Mouse (Mus musculus) neural tube, embryonic 15.5 days (tissue): ENCODE measurements at regions not wholly inside any gene's neighbourhood (a gene's known extent, or its start where the extent isn't known, plus 50 kb on each side); places are given as distances from the start of the nearest gene placed in this dataset.
"Not testable (repeated sequence)": the region's sequence is repeated elsewhere in the genome, so short reads cannot be mapped to it uniquely, and the experiment has no call there.

Experiments
- ATAC-seq: fragments of 200-750 bp; cut with Nextera tagmentation; 2 replicates; pipeline ENCODE4 v1.8.0; 2017; ENCODE audit warnings: mild to moderate bottlenecking, moderate TSS enrichment, moderate library complexity; ENCODE audit not compliant: low FRiP score
- H3K27ac ChIP-seq: fragments of 300-500 bp; sonication (generic); replicated peaks from 2 replicates; pipeline ENCODE4 v1.5.1; 2015; ENCODE audit warnings: mild to moderate bottlenecking, inconsistent platforms
- H3K27me3 ChIP-seq: fragments of 300-500 bp; sonication (generic); replicated peaks from 2 replicates; pipeline ENCODE4 v1.6.1; 2015; ENCODE audit warnings: inconsistent platforms
- H3K36me3 ChIP-seq: fragments of 300-500 bp; sonication (generic); 2 replicates; pipeline ENCODE4 v1.6.1; 2015; ENCODE audit warnings: inconsistent platforms
- H3K4me1 ChIP-seq: fragments of 300-500 bp; sonication (generic); 2 replicates; pipeline ENCODE4 v1.6.1; 2015; ENCODE audit warnings: inconsistent platforms
- H3K4me2 ChIP-seq: fragments of 300-500 bp; sonication (generic); 2 replicates; pipeline ENCODE4 v1.6.1; 2015; ENCODE audit warnings: inconsistent platforms, mild to moderate bottlenecking, moderate library complexity
- H3K4me3 ChIP-seq: fragments of 300-500 bp; sonication (generic); replicated peaks from 2 replicates; pipeline ENCODE4 v1.5.1; 2015; ENCODE audit warnings: mild to moderate bottlenecking, inconsistent platforms
- H3K9ac ChIP-seq: fragments of 300-500 bp; sonication (generic); replicated peaks from 2 replicates; pipeline ENCODE4 v1.6.1; 2015; ENCODE audit warnings: mild to moderate bottlenecking, inconsistent platforms
- H3K9me3 ChIP-seq: fragments of 300-500 bp; sonication (generic); replicated peaks from 2 replicates; pipeline ENCODE4 v1.6.1; 2016; ENCODE audit warnings: inconsistent platforms
- WGBS: fragments of 180-500 bp; shearing (Covaris S2); methylation state at CpG from one replicate; pipeline ENCODE4 v1.1.7; 2015; ENCODE audit warnings: mixed read lengths; 5-methylcytosine and 5-hydroxymethylcytosine counted together

DNA sequence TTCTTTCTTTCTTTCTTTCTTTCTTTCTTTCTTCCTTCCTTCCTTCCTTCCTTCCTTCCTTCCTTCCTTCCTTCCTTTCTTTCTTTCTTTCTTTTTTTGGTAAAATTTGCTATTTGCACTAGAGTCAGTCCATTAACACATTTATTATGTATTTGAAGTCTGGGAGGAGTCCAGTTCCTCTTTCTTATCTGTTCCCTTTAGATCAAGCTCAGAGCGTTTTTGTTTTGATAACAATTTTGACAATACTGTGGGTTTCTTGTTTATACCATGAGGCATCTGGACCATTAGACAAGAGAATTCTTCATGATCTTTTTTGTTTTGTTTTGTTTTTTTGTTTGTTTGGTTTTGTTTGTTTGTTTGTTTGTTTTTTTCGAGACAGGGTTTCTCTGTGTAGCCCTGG lies 52.3 kb upstream of the Cttnbp2 start:
- ATAC-seq, H3K9ac ChIP-seq, H3K4me1 ChIP-seq, H3K27ac ChIP-seq, H3K9me3 ChIP-seq, H3K27me3 ChIP-seq, H3K4me2 ChIP-seq, H3K4me3 ChIP-seq, H3K36me3 ChIP-seq: not testable (repeated sequence)
- 87% methylated on average over 2 of the region's 2 CpGs for WGBS

DNA sequence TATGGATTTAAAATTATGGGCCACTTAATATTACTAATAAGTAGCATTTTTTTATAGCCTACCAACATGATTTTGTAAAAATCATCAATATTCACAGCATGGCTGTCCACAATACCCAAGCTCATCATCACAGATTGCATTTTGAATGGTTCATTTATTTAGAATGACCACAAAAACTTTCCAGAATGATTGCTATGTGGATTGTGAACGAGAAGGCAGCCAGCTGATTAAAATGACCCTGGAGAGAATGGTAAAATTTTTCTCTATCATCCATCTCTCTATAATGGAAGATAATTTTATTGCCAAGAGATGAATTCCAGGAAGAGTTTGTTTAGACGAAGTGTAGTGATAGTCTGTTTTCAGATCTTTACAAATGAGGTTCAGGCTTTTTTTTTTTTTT lies 54.6 kb upstream of the Cttnbp2 start:
- ATAC-seq, result no peak
- Histone ChIP-seq H3K9me3 (no peaks in the 10 kb centered on the region), H3K36me3 (no peaks in the 10 kb centered on the region), H3K4me2 (no peak overlapping the region), H3K27ac (no peak overlapping the region), H3K27me3 (no peaks in the 10 kb centered on the region), H3K4me3 (no peak overlapping the region), H3K4me1 (no peaks in the 10 kb centered on the region), H3K9ac (no peak overlapping the region)
- WGBS, result 55% methylated on average over 2 of the region's 2 CpGs

DNA sequence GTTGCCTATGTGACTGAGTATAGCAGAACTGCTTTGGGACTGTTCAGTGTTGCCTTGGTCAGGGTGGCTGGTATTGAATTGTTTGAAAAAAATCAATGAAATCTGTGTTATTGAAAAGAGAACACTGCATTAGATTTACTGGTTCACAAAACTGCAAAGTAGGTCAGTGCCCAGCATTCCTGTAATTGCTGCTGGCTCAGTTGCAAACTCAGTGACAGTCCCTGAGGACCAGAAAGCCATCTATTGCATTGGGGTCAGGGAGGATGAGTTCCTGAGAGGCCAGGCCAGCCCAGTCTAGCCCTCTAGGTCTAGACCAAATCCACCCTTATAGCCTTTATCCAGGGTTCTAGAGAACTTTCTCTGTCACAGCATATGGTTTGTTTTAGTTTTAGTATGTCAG lies 63.9 kb upstream of the Cttnbp2 start:
- no peaks in the 10 kb centered on the region for H3K27me3 ChIP-seq

DNA sequence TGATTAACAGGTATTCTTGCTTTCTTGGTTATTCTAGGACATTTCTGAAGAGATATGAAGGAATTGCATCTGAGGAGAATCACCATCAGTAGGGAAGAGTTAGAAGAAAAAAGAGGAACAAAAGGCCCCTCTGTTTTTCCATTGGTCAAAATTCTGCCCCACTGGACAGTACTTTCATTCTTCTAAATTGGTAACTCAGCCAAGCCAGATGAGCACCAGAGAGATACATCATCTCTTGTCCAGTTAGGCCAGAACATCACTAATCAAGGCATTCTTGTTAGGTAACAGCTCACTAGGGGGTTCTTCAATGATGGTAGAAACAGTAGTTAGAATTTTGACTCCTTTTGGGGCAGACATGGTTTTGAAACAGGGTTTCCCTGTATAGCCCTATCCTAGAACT lies 74.8 kb upstream of the Cttnbp2 start:
- no peaks in the 10 kb centered on the region for H3K27me3 ChIP-seq
- no peaks in the 10 kb centered on the region for H3K36me3 ChIP-seq
- ATAC-seq, result no peak
- H3K4me1 ChIP-seq, result no peaks in the 10 kb centered on the region
- no peak overlapping the region for H3K27ac ChIP-seq
- H3K9ac ChIP-seq, result no peak overlapping the region
- no peaks in the 10 kb centered on the region for H3K9me3 ChIP-seq
- no peak overlapping the region for H3K4me3 ChIP-seq
- no peak overlapping the region for H3K4me2 ChIP-seq

More for the DNA sequence above, 63.9 kb upstream of the Cttnbp2 start:
- Histone ChIP-seq H3K9ac (no peak overlapping the region), H3K9me3 (no peaks in the 10 kb centered on the region), H3K36me3 (no peaks in the 10 kb centered on the region), H3K27ac (no peak overlapping the region), H3K4me3 (no peak overlapping the region), H3K4me1 (no peaks in the 10 kb centered on the region), H3K4me2 (no peak overlapping the region)
- ATAC-seq, result no peak

DNA sequence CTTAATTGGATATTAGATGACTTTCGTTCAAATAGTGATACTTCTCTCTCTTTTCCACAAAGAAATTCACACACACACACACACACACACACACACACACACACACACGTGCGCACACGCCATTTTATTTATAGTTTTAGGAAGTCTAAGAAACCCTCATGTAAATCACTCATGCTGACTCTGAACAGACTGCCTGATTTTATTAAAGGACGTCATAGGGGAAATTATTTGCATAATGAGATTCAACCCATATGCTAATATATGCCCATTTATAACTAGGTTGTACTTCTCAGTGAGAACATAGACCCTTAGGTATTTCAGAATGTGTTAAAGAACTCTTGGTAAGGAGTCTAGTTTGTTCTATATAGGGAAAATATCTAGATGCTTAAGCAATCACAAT lies 82.0 kb upstream of the Cttnbp2 start:
- no peak overlapping the region for H3K4me2 ChIP-seq
- 0 out of 2 replicates have a peak, but pooled peaks cover 2% of the 10 kb centered on the region for H3K4me1 ChIP-seq
- H3K9me3 ChIP-seq, result no peaks in the 10 kb centered on the region
- WGBS, result 54% methylated on average over 5 of the region's 5 CpGs
- H3K4me3 ChIP-seq, result no peak overlapping the region
- no peaks in the 10 kb centered on the region for H3K27me3 ChIP-seq
- no peak overlapping the region for H3K27ac ChIP-seq
- no peak for ATAC-seq
- no peak overlapping the region for H3K9ac ChIP-seq
- H3K36me3 ChIP-seq, result no peaks in the 10 kb centered on the region

DNA sequence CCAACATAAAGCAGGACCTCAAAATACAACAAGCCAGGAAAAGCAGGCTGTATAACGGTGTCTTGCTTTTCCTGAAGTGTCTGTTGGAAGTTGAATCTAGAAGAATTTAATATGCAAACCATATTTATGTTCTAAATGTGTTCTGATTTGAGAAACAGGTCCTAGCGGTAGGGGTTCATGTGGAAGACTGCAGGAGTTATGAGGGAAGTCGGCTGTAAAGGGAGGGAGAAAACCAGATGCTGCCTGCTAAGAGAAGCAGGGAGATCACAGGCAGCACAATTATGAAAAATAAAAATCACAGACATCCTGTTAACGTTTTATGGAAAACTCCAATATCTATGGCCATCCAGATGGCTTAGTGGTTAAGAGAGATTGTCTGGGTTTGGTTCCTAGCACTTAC lies 85.0 kb upstream of the Cttnbp2 start:
- no peaks in the 10 kb centered on the region for H3K36me3 ChIP-seq
- H3K4me3 ChIP-seq, result no peak overlapping the region
- no peaks in the 10 kb centered on the region for H3K27me3 ChIP-seq
- no peak overlapping the region for H3K27ac ChIP-seq
- H3K9ac ChIP-seq, result no peak overlapping the region
- H3K9me3 ChIP-seq, result no peaks in the 10 kb centered on the region
- H3K4me1 ChIP-seq, result 0 out of 2 replicates have a peak, but pooled peaks cover 2% of the 10 kb centered on the region
- no peak for ATAC-seq
- 62% methylated on average over 4 of the region's 4 CpGs for WGBS
- no peak overlapping the region for H3K4me2 ChIP-seq

DNA sequence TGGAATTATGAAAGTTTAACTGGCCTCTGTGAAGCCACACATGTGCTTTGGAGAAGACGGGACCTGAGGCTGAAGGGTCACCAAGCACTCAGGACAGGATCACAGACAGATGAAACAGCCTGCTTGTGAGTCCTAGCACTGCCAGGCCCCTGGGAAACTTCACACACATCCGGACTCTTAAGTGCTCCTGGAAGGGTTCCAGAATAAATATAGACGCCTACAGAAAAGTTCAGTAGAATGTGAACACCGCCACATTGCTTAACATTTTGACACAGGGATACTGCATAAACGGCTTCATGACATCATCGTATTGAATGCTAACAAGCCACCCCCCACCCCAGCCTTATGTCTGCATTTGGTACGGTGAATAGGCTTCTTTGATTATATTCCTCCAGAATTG lies 87.3 kb upstream of the Cttnbp2 start:
- H3K27ac ChIP-seq, result no peak overlapping the region
- H3K27me3 ChIP-seq, result no peaks in the 10 kb centered on the region
- WGBS, result 71% methylated on average over 7 of the region's 7 CpGs
- no peaks in the 10 kb centered on the region for H3K36me3 ChIP-seq
- H3K9ac ChIP-seq, result no peak overlapping the region
- no peak overlapping the region for H3K4me3 ChIP-seq
- H3K4me1 ChIP-seq, result 0 out of 2 replicates have a peak, but pooled peaks cover 2% of the 10 kb centered on the region
- H3K9me3 ChIP-seq, result no peaks in the 10 kb centered on the region
- no peak overlapping the region for H3K4me2 ChIP-seq
- ATAC-seq, result no peak

DNA sequence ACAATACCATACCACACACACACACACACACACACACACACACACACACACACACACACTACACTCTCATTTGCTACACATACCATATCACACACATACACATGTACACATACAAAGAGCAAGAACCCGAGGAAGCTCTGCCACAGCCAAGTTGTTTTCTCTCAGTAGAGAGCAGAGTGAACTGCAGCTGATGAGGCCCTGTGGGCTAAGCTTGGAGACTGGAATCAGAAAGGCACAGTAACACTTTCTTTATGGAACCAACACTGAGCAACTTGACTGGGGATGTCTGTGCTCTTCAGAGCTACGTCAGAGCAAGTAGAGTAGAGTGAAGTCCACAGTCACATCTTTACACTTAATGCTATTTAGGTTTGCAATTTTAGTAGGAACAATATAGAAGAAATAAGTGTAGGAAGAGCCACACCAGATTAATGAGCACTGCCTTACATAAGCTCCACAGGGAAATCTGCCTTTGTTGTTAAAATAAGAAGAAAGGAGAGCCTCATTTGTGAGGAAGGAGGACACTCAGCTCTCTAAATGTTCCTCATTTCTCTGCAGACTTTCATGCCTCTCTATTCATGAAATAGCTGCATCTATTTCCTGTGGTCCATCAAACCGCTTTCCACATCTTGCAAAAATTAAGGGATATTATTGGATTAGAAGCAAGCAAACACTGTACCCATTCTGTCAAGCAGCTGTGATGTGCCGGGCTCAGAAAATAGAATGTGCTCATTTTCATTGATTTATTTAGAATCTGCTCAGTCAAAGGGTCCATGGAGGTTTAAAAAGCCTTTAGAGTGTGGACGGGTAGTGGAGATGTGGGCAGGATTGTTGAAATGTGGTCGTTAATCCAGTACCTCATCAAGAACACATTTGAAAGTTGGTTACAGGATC lies 107.0 kb upstream of the Cttnbp2 start:
- H3K9me3 ChIP-seq, result no peaks in the 10 kb centered on the region
- H3K4me3 ChIP-seq, result no peak overlapping the region
- no peak overlapping the region for H3K4me2 ChIP-seq
- WGBS, result 61% methylated on average over 6 of the region's 6 CpGs
- H3K9ac ChIP-seq, result no peak overlapping the region
- H3K36me3 ChIP-seq, result no peaks in the 10 kb centered on the region
- no peaks in the 10 kb centered on the region for H3K27me3 ChIP-seq
- no peak overlapping the region for H3K27ac ChIP-seq
- ATAC-seq, result no peak
- no peaks in the 10 kb centered on the region for H3K4me1 ChIP-seq

DNA sequence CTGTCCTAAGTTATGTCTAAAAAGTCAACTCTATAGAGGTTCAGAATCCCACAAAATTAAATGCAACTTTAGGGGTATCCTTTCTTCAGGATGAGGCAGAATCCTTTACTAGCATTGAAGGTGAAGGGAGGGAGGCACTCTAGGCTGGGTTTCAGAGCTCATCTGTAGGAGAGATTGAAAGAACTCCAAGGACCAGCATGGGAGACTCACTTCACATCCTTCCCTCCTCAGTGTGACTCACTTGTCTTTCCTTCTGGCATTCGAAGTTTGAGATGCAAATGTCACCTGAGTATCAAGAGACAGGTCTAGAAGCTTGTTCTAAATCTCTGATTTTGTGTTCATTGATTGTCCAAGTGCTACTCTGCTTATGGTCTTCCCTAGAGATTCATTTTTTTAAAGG lies 113.9 kb upstream of the Cttnbp2 start:
- no peaks in the 10 kb centered on the region for H3K27me3 ChIP-seq
- WGBS, result 67% methylated on average over 1 of the region's 1 CpGs

DNA sequence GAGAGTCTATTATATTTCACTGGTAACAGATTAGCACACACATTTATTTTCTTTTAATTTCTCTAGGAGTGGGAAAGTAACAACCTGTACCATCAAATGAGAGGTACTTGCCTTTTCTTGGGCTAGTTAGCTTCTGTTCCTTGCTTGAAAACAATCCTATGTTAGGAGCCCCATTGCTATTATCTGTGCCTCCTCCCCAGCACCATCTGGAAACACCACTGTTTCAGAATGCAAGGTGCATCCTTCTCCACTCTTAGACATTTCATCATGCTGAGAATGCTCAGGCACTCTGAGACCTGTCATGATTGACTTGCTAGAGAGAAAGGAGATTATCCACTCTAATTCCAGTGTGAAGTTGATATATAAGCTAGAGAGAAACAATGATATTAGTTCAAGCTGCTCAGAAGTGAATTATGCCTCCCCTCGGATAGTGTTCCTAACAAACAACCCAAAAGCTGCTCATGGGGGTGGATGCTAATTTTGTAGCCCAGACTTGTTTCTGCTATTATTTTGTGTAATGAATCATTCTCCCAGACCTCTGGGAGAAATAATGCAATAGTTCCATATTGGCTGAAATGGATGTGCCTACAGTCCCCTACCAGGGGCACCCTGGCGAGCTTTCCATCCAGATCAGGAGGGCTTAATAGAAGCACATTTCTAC lies 119.0 kb upstream of the Cttnbp2 start:
- ATAC-seq, result no peak

More for the DNA sequence above, 113.9 kb upstream of the Cttnbp2 start:
- H3K4me2 ChIP-seq, result no peak overlapping the region
- no peak overlapping the region for H3K27ac ChIP-seq
- no peaks in the 10 kb centered on the region for H3K4me1 ChIP-seq
- no peak overlapping the region for H3K9ac ChIP-seq
- ATAC-seq, result no peak
- no peaks in the 10 kb centered on the region for H3K36me3 ChIP-seq
- no peaks in the 10 kb centered on the region for H3K9me3 ChIP-seq
- H3K4me3 ChIP-seq, result no peak overlapping the region

DNA sequence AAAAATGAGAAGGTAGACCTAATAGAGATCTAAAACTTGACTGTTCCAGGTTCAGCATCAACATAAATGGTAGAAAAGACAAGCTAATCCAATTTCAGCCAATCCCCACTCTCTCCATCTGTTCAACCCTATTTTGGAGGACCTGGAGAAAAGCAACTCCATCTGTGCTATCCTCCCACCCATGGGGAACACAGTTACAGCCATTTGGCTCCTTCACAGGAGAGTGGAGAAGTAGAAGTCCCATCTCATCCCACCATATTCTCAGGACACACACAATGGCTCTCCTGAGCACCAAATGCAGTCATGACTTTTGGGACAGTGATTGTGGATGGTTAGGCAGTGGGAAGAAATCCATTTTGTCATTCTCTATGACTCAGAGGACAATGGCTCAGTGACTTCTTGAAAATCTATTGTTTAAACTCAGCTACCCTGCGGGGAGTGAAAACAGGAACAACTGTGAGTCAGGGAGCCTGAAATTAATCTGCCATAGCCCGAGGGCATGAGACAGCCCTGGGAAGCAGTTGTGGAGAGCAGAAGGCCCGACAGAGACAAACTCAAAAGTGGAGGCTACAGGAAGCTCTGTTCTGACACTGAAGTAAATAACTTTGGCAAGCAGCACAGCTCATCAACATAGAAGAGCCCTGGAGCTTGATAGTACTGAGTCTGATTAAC lies 125.2 kb upstream of the Cttnbp2 start:
- Histone ChIP-seq H3K27me3 (no peaks in the 10 kb centered on the region), H3K4me3 (no peak overlapping the region), H3K36me3 (no peaks in the 10 kb centered on the region), H3K27ac (no peak overlapping the region), H3K4me2 (no peak overlapping the region), H3K4me1 (no peaks in the 10 kb centered on the region), H3K9ac (no peak overlapping the region), H3K9me3 (0 out of 2 replicates have a peak, but pooled peaks cover 3% of the 10 kb centered on the region)
- WGBS, result 29% methylated on average over 3 of the region's 3 CpGs
- peak; percentile 35; the same call in 1 of the 2 replicates for ATAC-seq

More for the DNA sequence above, 119.0 kb upstream of the Cttnbp2 start:
- no peak overlapping the region for H3K9ac ChIP-seq
- H3K4me2 ChIP-seq, result no peak overlapping the region
- no peak overlapping the region for H3K27ac ChIP-seq
- H3K4me3 ChIP-seq, result no peak overlapping the region
- 0 out of 2 replicates have a peak, but pooled peaks cover 3% of the 10 kb centered on the region for H3K9me3 ChIP-seq
- no peaks in the 10 kb centered on the region for H3K4me1 ChIP-seq
- WGBS, result 59% methylated on average over 2 of the region's 2 CpGs
- H3K36me3 ChIP-seq, result no peaks in the 10 kb centered on the region
- H3K27me3 ChIP-seq, result no peaks in the 10 kb centered on the region
